Mouse (Mus musculus) heart, embryonic 10.5 days (tissue): ENCODE measurements around the gene Hace1. TPM values are rescaled to one million over a fixed set of nuclear protein-coding genes. Genes with fewer than 3 reads are reported as not detected.

Source experiments
- DNase-seq: peaks from one replicate; pipeline ENCODE4 v3.0.0-alpha.2; 2017; ENCODE audit warnings: low spot score
- H3K27ac ChIP-seq: fragments of 300-500 bp; sonication (generic); 2 replicates; pipeline ENCODE4 v1.5.1; 2016; ENCODE audit warnings: mild to moderate bottlenecking
- H3K27me3 ChIP-seq: fragments of 300-500 bp; sonication (generic); 2 replicates; pipeline ENCODE4 v1.6.1; 2016; ENCODE audit warnings: mild to moderate bottlenecking; ENCODE audit not compliant: poor library complexity, insufficient read depth, severe bottlenecking
- H3K36me3 ChIP-seq: fragments of 300-500 bp; sonication (generic); 2 replicates; pipeline ENCODE4 v1.6.1; 2016; ENCODE audit warnings: mild to moderate bottlenecking, moderate library complexity
- H3K4me1 ChIP-seq: fragments of 300-500 bp; sonication (generic); 2 replicates; pipeline ENCODE4 v1.6.1; 2016; ENCODE audit warnings: mild to moderate bottlenecking
- H3K4me3 ChIP-seq: fragments of 300-500 bp; sonication (generic); 2 replicates; pipeline ENCODE4 v1.5.1; 2016; ENCODE audit warnings: mild to moderate bottlenecking, moderate library complexity
- H3K9me3 ChIP-seq: fragments of 300-500 bp; sonication (generic); 2 replicates; pipeline ENCODE4 v1.6.1; 2016; ENCODE audit warnings: mild to moderate bottlenecking, moderate library complexity
- WGBS: fragments of 180-500 bp; shearing (Covaris S2); methylation state at CpG from one replicate; pipeline ENCODE4 v1.1.7; 2016; 5-methylcytosine and 5-hydroxymethylcytosine counted together
- polyA plus RNA-seq: library from polyadenylated mRNA; unstranded; fragments of >200 nt; fragmentation: Nextera tagmentation; extraction: Ambion mirVana; gene quantifications from 2 replicates; pipeline ENCODE4 v1.2.1, GENCODE M21; 2016

The Hace1 gene
- polyA plus RNA-seq, 1 experiment from 2014 or later = 16.2 TPM

- no peak overlapping the region for H3K4me3 ChIP-seq
- no peaks in the 10 kb centered on the region for H3K27me3 ChIP-seq
- H3K4me1 ChIP-seq = no peaks in the 10 kb centered on the region
- H3K27ac ChIP-seq = no peak overlapping the region
- no peak for DNase-seq
- no peaks in the 10 kb centered on the region for H3K36me3 ChIP-seq
- 92% methylated on average over 10 of the region's 10 CpGs for WGBS
- no peaks in the 10 kb centered on the region for H3K9me3 ChIP-seq
Observed at GRCm38 (mm10) chr10:45632641-45633040, 55.0 kb downstream of the Hace1 start.

DNA sequence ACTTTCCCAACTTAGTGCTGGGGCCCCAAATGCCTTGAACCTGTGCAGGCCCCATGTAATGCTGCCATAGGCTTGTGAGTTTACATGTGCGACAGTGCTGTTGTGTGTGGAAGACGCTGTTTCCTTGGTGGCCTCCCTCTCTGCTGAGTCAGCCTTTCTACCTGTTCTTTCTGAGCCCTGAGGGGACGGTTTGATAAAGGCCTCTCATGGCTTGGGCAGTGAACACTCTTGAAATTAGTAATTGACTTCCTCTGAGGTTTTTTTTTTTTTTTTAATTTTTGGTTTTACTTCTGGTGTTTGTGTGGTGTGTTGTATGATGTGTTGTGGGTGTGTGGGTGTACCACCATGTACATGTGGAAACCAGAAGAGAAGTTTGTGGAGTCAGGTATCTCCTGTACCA is 57.6 kb downstream of the Hace1 start:
- Histone ChIP-seq H3K9me3 (no peaks in the 10 kb centered on the region), H3K27me3 (no peaks in the 10 kb centered on the region), H3K4me3 (no peak overlapping the region), H3K27ac (no peak overlapping the region), H3K4me1 (no peaks in the 10 kb centered on the region), H3K36me3 (peaks cover 6% of the 10 kb centered on the region; the same call in 1 of the 2 replicates)
- 84% methylated on average over 3 of the region's 3 CpGs for WGBS
- DNase-seq = no peak

- H3K27me3 ChIP-seq = no peaks in the 10 kb centered on the region
- H3K27ac ChIP-seq = no peak overlapping the region
- H3K36me3 ChIP-seq = peaks cover 17% of the 10 kb centered on the region
- H3K4me1 ChIP-seq = no peaks in the 10 kb centered on the region
- H3K9me3 ChIP-seq = no peaks in the 10 kb centered on the region
- H3K4me3 ChIP-seq = no peak overlapping the region
- no peak for DNase-seq
Observed at GRCm38 (mm10) chr10:45639762-45640161, 62.1 kb downstream of the Hace1 start.

DNA sequence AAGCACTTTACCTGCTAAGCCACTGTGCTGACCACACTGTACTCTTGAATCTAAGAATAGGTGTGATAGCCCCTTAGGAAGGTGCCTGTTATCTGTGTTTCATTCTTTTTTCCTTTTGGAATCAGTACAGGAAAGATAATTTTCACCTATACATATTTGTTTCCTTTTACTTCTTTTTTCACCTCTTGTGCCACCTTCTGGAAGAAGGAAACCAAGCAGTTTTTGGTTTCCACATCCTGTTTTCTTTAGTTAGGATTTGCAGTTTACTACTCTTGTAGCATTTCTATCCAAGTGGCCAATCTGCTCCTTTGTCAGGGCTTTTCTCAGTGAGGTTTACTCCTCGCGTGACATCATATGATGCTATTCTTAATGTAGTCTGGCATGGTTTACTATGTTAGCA is 76.4 kb downstream of the Hace1 start:
- Histone ChIP-seq H3K4me3 (no peak overlapping the region), H3K9me3 (no peaks in the 10 kb centered on the region), H3K27ac (no peak overlapping the region), H3K36me3 (peaks cover 13% of the 10 kb centered on the region; the same call in 1 of the 2 replicates), H3K27me3 (no peaks in the 10 kb centered on the region), H3K4me1 (no peaks in the 10 kb centered on the region)
- no peak for DNase-seq
- WGBS = 94% methylated on average over 2 of the region's 2 CpGs

DNA sequence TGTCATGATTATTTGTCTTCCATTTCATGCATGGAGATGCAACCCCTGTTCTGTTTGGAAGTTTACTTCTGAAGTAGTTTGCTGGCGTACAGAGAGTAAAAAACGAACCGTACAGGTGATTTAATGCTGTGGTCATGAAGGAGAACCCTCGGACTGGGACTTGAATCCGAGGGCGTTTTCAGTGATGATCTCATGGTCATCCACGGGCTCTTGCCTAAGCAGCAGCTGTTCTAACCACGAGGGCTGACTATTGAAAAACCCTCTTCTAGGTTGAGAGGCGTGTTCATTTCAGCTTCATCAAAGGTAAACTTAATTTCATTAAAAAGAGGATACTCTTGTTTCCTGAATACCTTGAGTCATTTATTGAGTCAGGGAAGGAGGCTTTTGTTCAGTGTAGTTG is 84.4 kb downstream of the Hace1 start:
- H3K27me3 ChIP-seq = no peaks in the 10 kb centered on the region
- H3K4me1 ChIP-seq = no peaks in the 10 kb centered on the region
- no peak overlapping the region for H3K4me3 ChIP-seq
- H3K27ac ChIP-seq = no peak overlapping the region
- H3K9me3 ChIP-seq = no peaks in the 10 kb centered on the region
- peaks cover 11% of the 10 kb centered on the region; the same call in 1 of the 2 replicates for H3K36me3 ChIP-seq
- DNase-seq = no peak
- 92% methylated on average over 9 of the region's 9 CpGs for WGBS

- peaks cover 13% of the 10 kb centered on the region; the same call in 1 of the 2 replicates for H3K36me3 ChIP-seq
- no peaks in the 10 kb centered on the region for H3K27me3 ChIP-seq
- H3K9me3 ChIP-seq = no peaks in the 10 kb centered on the region
- WGBS = 95% methylated on average over 2 of the region's 2 CpGs
- H3K4me3 ChIP-seq = no peak overlapping the region
- H3K27ac ChIP-seq = no peak overlapping the region
- H3K4me1 ChIP-seq = no peaks in the 10 kb centered on the region
- no peak for DNase-seq
Observed at GRCm38 (mm10) chr10:45668266-45668665, 90.6 kb downstream of the Hace1 start.

DNA sequence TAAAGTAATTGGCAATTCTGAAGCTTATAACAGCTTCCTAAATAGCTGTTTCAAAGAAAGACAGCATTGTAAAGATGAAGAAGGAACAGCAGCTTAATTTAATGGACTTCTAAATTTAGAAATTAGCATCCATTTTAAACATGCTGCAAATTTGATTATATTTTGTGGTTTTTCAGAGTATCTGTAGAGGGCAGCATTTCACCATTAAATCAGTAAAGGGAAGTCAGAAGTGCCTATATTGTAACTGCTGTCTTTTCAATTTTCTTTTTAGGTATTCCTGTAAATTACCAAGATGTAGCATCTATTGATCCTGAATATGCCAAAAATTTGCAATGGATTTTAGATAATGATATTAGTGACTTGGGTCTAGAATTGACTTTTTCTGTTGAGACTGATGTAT is 99.2 kb downstream of the Hace1 start:
- Histone ChIP-seq H3K27me3 (no peaks in the 10 kb centered on the region), H3K36me3 (peaks cover 12% of the 10 kb centered on the region; the same call in 1 of the 2 replicates), H3K4me1 (no peaks in the 10 kb centered on the region), H3K27ac (no peak overlapping the region), H3K9me3 (no peaks in the 10 kb centered on the region), H3K4me3 (no peak overlapping the region)
- DNase-seq = no peak

GRCm38 (mm10) chr10:45686191-45686590 is 108.6 kb downstream of the Hace1 start:
- Histone ChIP-seq H3K4me3 (no peak overlapping the region), H3K4me1 (no peaks in the 10 kb centered on the region), H3K9me3 (no peaks in the 10 kb centered on the region), H3K27ac (no peak overlapping the region), H3K27me3 (no peaks in the 10 kb centered on the region), H3K36me3 (peaks cover 2% of the 10 kb centered on the region; the same call in 1 of the 2 replicates)
- WGBS = 71% methylated on average over 1 of the region's 1 CpGs
- no peak for DNase-seq

GRCm38 (mm10) chr10:45694931-45695330 is 117.3 kb downstream of the Hace1 start:
- Histone ChIP-seq H3K9me3 (no peaks in the 10 kb centered on the region), H3K4me1 (no peaks in the 10 kb centered on the region), H3K27ac (no peak overlapping the region), H3K4me3 (no peak overlapping the region), H3K27me3 (no peaks in the 10 kb centered on the region), H3K36me3 (no peaks in the 10 kb centered on the region)
- DNase-seq = no peak

DNA sequence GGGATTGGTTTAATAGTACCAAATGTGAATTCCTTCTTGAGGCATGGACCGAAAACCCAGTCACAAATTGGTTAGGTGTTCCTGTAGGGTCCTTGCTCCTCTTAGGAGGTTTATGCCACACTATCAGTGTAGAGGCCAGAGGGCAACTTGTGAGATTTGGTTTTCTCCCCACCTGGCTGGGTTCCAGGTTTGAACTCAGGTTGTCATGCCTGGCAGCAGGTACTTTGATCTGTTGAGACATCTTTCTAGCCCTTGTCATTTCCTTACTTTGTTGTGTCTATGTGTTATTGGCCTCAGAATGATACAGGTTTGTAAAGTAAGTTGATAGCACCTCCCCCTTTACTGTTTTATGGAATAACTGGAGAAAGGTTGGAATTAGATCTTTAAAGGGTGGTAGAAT is 117.9 kb downstream of the Hace1 start:
- H3K36me3 ChIP-seq = no peaks in the 10 kb centered on the region
- H3K4me3 ChIP-seq = no peak overlapping the region
- H3K27ac ChIP-seq = no peak overlapping the region

DNA sequence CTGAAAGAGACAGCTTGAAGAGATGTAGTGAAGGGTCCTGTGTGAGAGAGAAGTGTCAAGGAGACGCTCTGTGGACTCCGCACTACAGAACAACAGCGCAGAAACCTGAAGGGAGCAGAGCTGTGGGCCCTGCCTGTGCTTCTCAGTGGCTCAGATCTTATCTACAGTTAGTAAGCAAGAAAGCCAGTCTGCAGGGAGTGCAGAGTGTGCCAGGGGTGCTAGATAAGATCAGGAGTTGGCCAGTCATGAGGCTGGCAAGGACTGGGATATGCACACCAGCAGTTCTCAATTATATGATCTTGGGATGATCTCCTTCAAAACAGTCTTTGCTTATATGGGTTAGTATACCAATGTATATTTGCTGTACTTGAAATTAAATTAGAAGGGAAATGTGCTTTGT is 121.3 kb downstream of the Hace1 start:
- Histone ChIP-seq H3K4me3 (no peak overlapping the region), H3K4me1 (no peaks in the 10 kb centered on the region), H3K27me3 (no peaks in the 10 kb centered on the region), H3K36me3 (peaks cover 7% of the 10 kb centered on the region), H3K27ac (no peak overlapping the region), H3K9me3 (no peaks in the 10 kb centered on the region)
- DNase-seq = no peak
- 68% methylated on average over 3 of the region's 3 CpGs for WGBS

More for the DNA sequence above, 117.9 kb downstream of the Hace1 start:
- H3K4me1 ChIP-seq = no peaks in the 10 kb centered on the region
- H3K27me3 ChIP-seq = no peaks in the 10 kb centered on the region
- 97% methylated on average over 1 of the region's 1 CpGs for WGBS
- DNase-seq = no peak
- no peaks in the 10 kb centered on the region for H3K9me3 ChIP-seq

- H3K4me1 ChIP-seq = peaks cover 7% of the 10 kb centered on the region; the same call in 1 of the 2 replicates
- DNase-seq = no peak
- no peak overlapping the region for H3K4me3 ChIP-seq
- no peaks in the 10 kb centered on the region for H3K27me3 ChIP-seq
- H3K36me3 ChIP-seq = no peaks in the 10 kb centered on the region
- no peak overlapping the region for H3K27ac ChIP-seq
- no peaks in the 10 kb centered on the region for H3K9me3 ChIP-seq
- WGBS = 89% methylated on average over 2 of the region's 2 CpGs
Observed at GRCm38 (mm10) chr10:45706849-45707248, 129.2 kb downstream of the Hace1 start.

DNA sequence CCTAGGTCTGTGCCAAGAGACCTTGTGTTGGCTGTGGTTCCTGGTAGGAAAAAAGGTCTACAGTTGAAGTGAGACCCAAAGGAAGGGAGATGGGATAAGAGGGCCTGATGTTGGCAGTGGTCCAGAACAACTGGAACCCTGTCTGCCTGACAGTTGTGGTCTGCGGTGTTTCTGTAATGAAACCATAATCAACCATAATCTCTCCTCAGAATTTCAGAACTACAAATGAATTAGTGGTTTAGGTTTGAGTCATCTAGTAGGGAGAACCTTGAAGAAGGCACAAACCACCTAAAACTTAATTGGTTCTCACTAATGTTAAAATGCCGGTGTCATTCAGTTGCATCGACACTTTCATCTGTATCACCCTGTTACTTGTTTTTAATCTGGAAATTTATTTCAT is 133.2 kb downstream of the Hace1 start:
- 82% methylated on average over 3 of the region's 3 CpGs for WGBS
- Histone ChIP-seq H3K9me3 (no peaks in the 10 kb centered on the region), H3K4me3 (no peak overlapping the region), H3K36me3 (no peaks in the 10 kb centered on the region), H3K27ac (no peak overlapping the region), H3K4me1 (peaks cover 12% of the 10 kb centered on the region; the same call in 1 of the 2 replicates), H3K27me3 (no peaks in the 10 kb centered on the region)
- DNase-seq = no peak

- Histone ChIP-seq H3K9me3 (no peaks in the 10 kb centered on the region), H3K27me3 (no peaks in the 10 kb centered on the region), H3K4me3 (no peak overlapping the region), H3K27ac (no peak overlapping the region), H3K4me1 (peaks cover 12% of the 10 kb centered on the region; the same call in 1 of the 2 replicates), H3K36me3 (no peaks in the 10 kb centered on the region)
- DNase-seq = no peak
- WGBS = 51% methylated on average over 4 of the region's 4 CpGs
Observed at GRCm38 (mm10) chr10:45711348-45711747, 133.7 kb downstream of the Hace1 start.
